Mouse (Mus musculus): ENCODE measurements around the gene Gm10471.
"Not testable (repeated sequence)": the region's sequence is repeated elsewhere in the genome, so short reads cannot be mapped to it uniquely, and the experiment has no call there.

GRCm38 (mm10) chr5:26058481-26058880 lies 30.6 kb downstream of the Gm10471 start, which contains the start of gene Gm7347:
- TF ChIP-seq CTCF (IDR thresholded peaks at IDR 0.05); POLR2A (IDR thresholded peaks at IDR 0.05; ENCODE audit: insufficient read depth, low read depth, low read length): not testable (repeated sequence)
